13 mouse cellular contexts compared by ENCODE assay signal in genomic region chr9:106675965-106676364, GRCm38 (mm10). TPM values are rescaled to one million over a fixed set of nuclear protein-coding genes. Genes with fewer than 3 reads are reported as not detected.
DNase-seq lines count a peak whose midpoint lies in the region; ATAC-seq and TF ChIP-seq lines count a peak whose summit lies in the region.
"Had no signal": no experiment of that assay in that cellular context is flagged by ENCODE, and none has a peak within 500 bp of the region (broad histone marks: within the 10 kb centered on the region; RNA-seq: fewer than 3 reads in every experiment).

No protein-coding gene starts in this region.

- DNase-seq in hindbrain, embryonic 11.5 days (ENCODE audit: low spot score) = no peak
- no peak for DNase-seq in midbrain, embryonic 11.5 days (ENCODE audit: low spot score, missing footprints)
- no peak for DNase-seq in midbrain, postnatal 0 days (ENCODE audit: low spot score)
- DNase-seq in heart, adult 11 months = no peak
- no peak for DNase-seq in gastrocnemius, postnatal 14 days

- no peak overlapping the region for H3K4me2 ChIP-seq in hindbrain, embryonic 16.5 days (ENCODE audit: low read length)
- H3K4me2 ChIP-seq in hindbrain, embryonic 11.5 days (replicated peaks; ENCODE audit: low read depth, low read length) = no peak overlapping the region
- H3K4me2 ChIP-seq in midbrain, embryonic 11.5 days = no peak overlapping the region
- H3K4me2 ChIP-seq in midbrain, postnatal 0 days (ENCODE audit: low read depth, low read length, poor library complexity, severe bottlenecking) = no peak overlapping the region
- H3K4me2 ChIP-seq in forebrain, embryonic 15.5 days (replicated peaks) = no peak overlapping the region
- no peak overlapping the region for H3K4me2 ChIP-seq in neural tube, embryonic 15.5 days
- H3K4me2 ChIP-seq: midbrain, embryonic 12.5 days had no signal

- H3K4me1 ChIP-seq in hindbrain, embryonic 16.5 days (ENCODE audit: control insufficient read depth, insufficient read depth, low read depth, low read length) = no peaks in the 10 kb centered on the region
- H3K4me1 ChIP-seq in hindbrain, embryonic 11.5 days (replicated peaks; ENCODE audit: control insufficient read depth, insufficient read depth, low read length) = no peaks in the 10 kb centered on the region
- H3K4me1 ChIP-seq in midbrain, embryonic 11.5 days (ENCODE audit: control insufficient read depth, insufficient read depth, low read length) = no peaks in the 10 kb centered on the region
- no peaks in the 10 kb centered on the region for H3K4me1 ChIP-seq in midbrain, postnatal 0 days (ENCODE audit: insufficient read depth, low read length)
- no peaks in the 10 kb centered on the region for H3K4me1 ChIP-seq in forebrain, embryonic 15.5 days
- no peaks in the 10 kb centered on the region for H3K4me1 ChIP-seq in neural tube, embryonic 15.5 days
- H3K4me1 ChIP-seq: midbrain, embryonic 12.5 days had no signal

- 79% methylated on average over 9 of the region's 9 CpGs for WGBS in hindbrain, embryonic 16.5 days
- 81% methylated on average over 9 of the region's 9 CpGs for WGBS in hindbrain, embryonic 11.5 days
- WGBS in midbrain, embryonic 11.5 days = 77% methylated on average over 9 of the region's 9 CpGs
- 77% methylated on average over 9 of the region's 9 CpGs for WGBS in midbrain, postnatal 0 days
- whole genome bisulfite sequencing in forebrain, embryonic 15.5 days = 88% methylated on average over 9 of the region's 9 CpGs
- WGBS in neural tube, embryonic 15.5 days = 80% methylated on average over 9 of the region's 9 CpGs

- H3K9me3 ChIP-seq in hindbrain, embryonic 16.5 days (ENCODE audit: control insufficient read depth, low read length) = no peaks in the 10 kb centered on the region
- no peaks in the 10 kb centered on the region for H3K9me3 ChIP-seq in hindbrain, embryonic 11.5 days (ENCODE audit: control insufficient read depth, low read length)
- H3K9me3 ChIP-seq in midbrain, embryonic 11.5 days (ENCODE audit: control insufficient read depth, low read length) = no peaks in the 10 kb centered on the region
- no peaks in the 10 kb centered on the region for H3K9me3 ChIP-seq in midbrain, postnatal 0 days (ENCODE audit: low read length)
- no peaks in the 10 kb centered on the region for H3K9me3 ChIP-seq in forebrain, embryonic 15.5 days
- H3K9me3 ChIP-seq in neural tube, embryonic 15.5 days (replicated peaks) = no peaks in the 10 kb centered on the region
- H3K9me3 ChIP-seq: midbrain, embryonic 12.5 days had no signal

- H3K27ac ChIP-seq in hindbrain, embryonic 16.5 days (ENCODE audit: low read depth, low read length) = no peak overlapping the region
- H3K27ac ChIP-seq in hindbrain, embryonic 11.5 days (ENCODE audit: low read depth, low read length) = no peak overlapping the region
- no peak overlapping the region for H3K27ac ChIP-seq in midbrain, embryonic 11.5 days (ENCODE audit: low read depth, low read length)
- H3K27ac ChIP-seq in midbrain, postnatal 0 days (ENCODE audit: low read depth, low read length) = no peak overlapping the region
- no peak overlapping the region for H3K27ac ChIP-seq in forebrain, embryonic 15.5 days (replicated peaks)
- no peak overlapping the region for H3K27ac ChIP-seq in neural tube, embryonic 15.5 days (replicated peaks)
- H3K27ac ChIP-seq: midbrain, embryonic 12.5 days had no signal

- no peak overlapping the region for H3K4me3 ChIP-seq in hindbrain, embryonic 16.5 days (ENCODE audit: low read length)
- no peak overlapping the region for H3K4me3 ChIP-seq in hindbrain, embryonic 11.5 days (ENCODE audit: low read depth, low read length)
- no peak overlapping the region for H3K4me3 ChIP-seq in midbrain, embryonic 11.5 days (ENCODE audit: low read depth, low read length)
- no peak overlapping the region for H3K4me3 ChIP-seq in midbrain, postnatal 0 days (ENCODE audit: low read depth, low read length)
- no peak overlapping the region for H3K4me3 ChIP-seq in forebrain, embryonic 15.5 days
- H3K4me3 ChIP-seq in neural tube, embryonic 15.5 days (replicated peaks) = no peak overlapping the region
- H3K4me3 ChIP-seq: midbrain, embryonic 12.5 days had no signal

- H3K36me3 ChIP-seq in hindbrain, embryonic 16.5 days (ENCODE audit: control insufficient read depth, insufficient read depth, low read length) = peaks cover 27% of the 10 kb centered on the region
- 0 out of 2 replicates have a peak, but pooled peaks cover under 1% of the 10 kb centered on the region for H3K36me3 ChIP-seq in hindbrain, embryonic 11.5 days (ENCODE audit: control insufficient read depth, insufficient read depth, low read length)
- no peaks in the 10 kb centered on the region; the same call in 1 of the 2 replicates for H3K36me3 ChIP-seq in midbrain, embryonic 11.5 days (ENCODE audit: control insufficient read depth, insufficient read depth, low read length)
- peaks cover 50% of the 10 kb centered on the region for H3K36me3 ChIP-seq in midbrain, postnatal 0 days (ENCODE audit: insufficient read depth, low read length)
- peaks cover 19% of the 10 kb centered on the region; the same call in 1 of the 2 replicates for H3K36me3 ChIP-seq in forebrain, embryonic 15.5 days
- peaks cover 49% of the 10 kb centered on the region for H3K36me3 ChIP-seq in neural tube, embryonic 15.5 days

- no peaks in the 10 kb centered on the region for H3K27me3 ChIP-seq in hindbrain, embryonic 16.5 days (replicated peaks; ENCODE audit: control insufficient read depth, insufficient read depth, low read length)
- H3K27me3 ChIP-seq in hindbrain, embryonic 11.5 days (ENCODE audit: control insufficient read depth, insufficient read depth, low read length) = no peaks in the 10 kb centered on the region
- no peaks in the 10 kb centered on the region for H3K27me3 ChIP-seq in midbrain, embryonic 11.5 days (ENCODE audit: control insufficient read depth, insufficient read depth, low read length)
- no peaks in the 10 kb centered on the region for H3K27me3 ChIP-seq in midbrain, postnatal 0 days (ENCODE audit: insufficient read depth, low read length)
- no peaks in the 10 kb centered on the region for H3K27me3 ChIP-seq in forebrain, embryonic 15.5 days
- no peaks in the 10 kb centered on the region for H3K27me3 ChIP-seq in neural tube, embryonic 15.5 days (replicated peaks)
- H3K27me3 ChIP-seq: midbrain, embryonic 12.5 days had no signal

- peak; percentile 31; the same call in 1 of the 2 replicates for ATAC-seq in hindbrain, embryonic 16.5 days
- no peak for ATAC-seq in hindbrain, embryonic 11.5 days (ENCODE audit: low FRiP score)
- ATAC-seq in midbrain, embryonic 11.5 days (ENCODE audit: low FRiP score) = 0 out of 2 replicates have a peak, but pooled peaks have one; percentile 42
- no peak for ATAC-seq in midbrain, postnatal 0 days (ENCODE audit: low FRiP score)
- ATAC-seq in forebrain, embryonic 15.5 days (replicated peaks) = peak; percentile 51
- ATAC-seq in neural tube, embryonic 15.5 days (ENCODE audit: low FRiP score) = peak; percentile 31; the same call in 1 of the 2 replicates

- TF ChIP-seq CTCF in midbrain, postnatal 0 days (IDR thresholded peaks at IDR 0.05) = no peak

- no peak overlapping the region for H3K9ac ChIP-seq in hindbrain, embryonic 16.5 days (ENCODE audit: low read depth, low read length)
- no peak overlapping the region for H3K9ac ChIP-seq in hindbrain, embryonic 11.5 days (ENCODE audit: low read depth, low read length)
- no peak overlapping the region for H3K9ac ChIP-seq in midbrain, embryonic 11.5 days (ENCODE audit: low read length)
- H3K9ac ChIP-seq in midbrain, postnatal 0 days (replicated peaks; ENCODE audit: low read length, poor library complexity, severe bottlenecking) = no peak overlapping the region
- H3K9ac ChIP-seq in forebrain, embryonic 15.5 days (replicated peaks) = no peak overlapping the region
- no peak overlapping the region for H3K9ac ChIP-seq in neural tube, embryonic 15.5 days (replicated peaks)
- H3K9ac ChIP-seq: midbrain, embryonic 12.5 days had no signal

- intact Hi-C loops in gastrocnemius, postnatal 14 days (cut with DNase I; ENCODE audit: low total_unique reads) = loop anchor here (5.0 kb wide), 1 partner anchor 141 kb away; no protein-coding TSS in a partner anchor

RNA-seq across cellular contexts. Expression of gene Tex264, which starts 9.8 kb away (rescaled TPM):
- polyA plus RNA-seq in hindbrain, embryonic 16.5 days (2015; fragmentation: Nextera tagmentation; extraction: Ambion mirVana) = 86.1 and 91.0 TPM in 2 replicates
- polyA plus RNA-seq in hindbrain, embryonic 11.5 days (2014; fragmentation: Nextera tagmentation; extraction: Ambion mirVana) = 28.1 and 30.0 TPM in 2 replicates
- polyA plus RNA-seq in midbrain, embryonic 11.5 days (2014; fragmentation: Nextera tagmentation; extraction: Ambion mirVana) = 24.6 and 27.1 TPM in 2 replicates
- total RNA-seq in midbrain, postnatal 0 days (2014; rRNA removed) = 74.9 and 82.7 TPM in 2 replicates
- polyA plus RNA-seq in midbrain, postnatal 0 days (2015; fragmentation: Nextera tagmentation; extraction: Ambion mirVana) = 87.4 and 101 TPM in 2 replicates
- polyA plus RNA-seq in forebrain, embryonic 15.5 days (2015; fragmentation: Nextera tagmentation; extraction: Ambion mirVana) = 49.0 and 49.3 TPM in 2 replicates
- polyA plus RNA-seq in neural tube, embryonic 15.5 days (2015; fragmentation: Nextera tagmentation; extraction: Ambion mirVana) = 72.2 and 83.3 TPM in 2 replicates
- total RNA-seq in gastrocnemius, postnatal 14 days (2021) = 10 to 100 TPM; 17.3 to 20.6 TPM

RNA-seq across cellular contexts. Expression of gene Grm2, which starts 20.1 kb away (rescaled TPM):
- polyA plus RNA-seq in hindbrain, embryonic 16.5 days (2015; fragmentation: Nextera tagmentation; extraction: Ambion mirVana) = 11.3 and 12.3 TPM in 2 replicates
- 9.5 and 9.7 TPM in 2 replicates for polyA plus RNA-seq in hindbrain, embryonic 11.5 days (2014; fragmentation: Nextera tagmentation; extraction: Ambion mirVana)
- polyA plus RNA-seq in midbrain, embryonic 11.5 days (2014; fragmentation: Nextera tagmentation; extraction: Ambion mirVana) = 15.5 and 16.4 TPM in 2 replicates
- total RNA-seq in midbrain, postnatal 0 days (2014; rRNA removed) = 22.1 and 23.0 TPM in 2 replicates
- 24.2 and 24.7 TPM in 2 replicates for polyA plus RNA-seq in midbrain, postnatal 0 days (2015; fragmentation: Nextera tagmentation; extraction: Ambion mirVana)
- polyA plus RNA-seq in forebrain, embryonic 15.5 days (2015; fragmentation: Nextera tagmentation; extraction: Ambion mirVana) = 9.2 and 9.7 TPM in 2 replicates
- polyA plus RNA-seq in neural tube, embryonic 15.5 days (2015; fragmentation: Nextera tagmentation; extraction: Ambion mirVana) = 4.9 and 6.4 TPM in 2 replicates
- not detected for total RNA-seq in gastrocnemius, postnatal 14 days (2021)
- total RNA-seq: gastrocnemius, postnatal 36 days; heart, postnatal 25 days had no signal

RNA-seq across cellular contexts. Expression of gene Iqcf6, which starts 49.6 kb away (rescaled TPM):
- not detected in 2 replicates for polyA plus RNA-seq in hindbrain, embryonic 16.5 days (2015; fragmentation: Nextera tagmentation; extraction: Ambion mirVana)
- not detected in 2 replicates for polyA plus RNA-seq in hindbrain, embryonic 11.5 days (2014; fragmentation: Nextera tagmentation; extraction: Ambion mirVana)
- polyA plus RNA-seq in midbrain, embryonic 11.5 days (2014; fragmentation: Nextera tagmentation; extraction: Ambion mirVana) = not detected in 2 replicates
- total RNA-seq in midbrain, postnatal 0 days (2014; rRNA removed) = not detected in 2 replicates
- not detected in 2 replicates for polyA plus RNA-seq in midbrain, postnatal 0 days (2015; fragmentation: Nextera tagmentation; extraction: Ambion mirVana)
- not detected in 2 replicates for polyA plus RNA-seq in forebrain, embryonic 15.5 days (2015; fragmentation: Nextera tagmentation; extraction: Ambion mirVana)
- not detected in 2 replicates for polyA plus RNA-seq in neural tube, embryonic 15.5 days (2015; fragmentation: Nextera tagmentation; extraction: Ambion mirVana)
- total RNA-seq in gastrocnemius, postnatal 14 days (2021) = not detected
- total RNA-seq: gastrocnemius, postnatal 36 days; heart, postnatal 25 days had no signal
- polyA plus RNA-seq: brain, embryonic 14.5 days; limb, embryonic 14.5 days; midbrain, embryonic 12.5 days had no signal

Comparison
In these comparisons a context has a peak if more than half of its experiments do, and no peak if none do; other contexts are left out.
1. ATAC-seq: peak in hindbrain, embryonic 16.5 days (single experiment), midbrain, embryonic 11.5 days (single experiment), forebrain, embryonic 15.5 days (single experiment) and neural tube, embryonic 15.5 days (single experiment); none in hindbrain, embryonic 11.5 days (single experiment) and midbrain, postnatal 0 days (single experiment).